Mouse (Mus musculus) midbrain, embryonic 15.5 days (tissue): ENCODE results near the gene Eif3k. TPM values are rescaled to one million over a fixed set of nuclear protein-coding genes. Genes with fewer than 3 reads are reported as not detected.

ENCODE experiments used
- ATAC-seq: fragments of 200-750 bp; cut with Nextera tagmentation; replicated peaks from 2 replicates; pipeline ENCODE4 v1.8.0; 2017; ENCODE audit warnings: moderate TSS enrichment
- H3K27ac ChIP-seq: fragments of 300-500 bp; sonication (generic); 2 replicates; pipeline ENCODE4 v1.5.1; 2015; ENCODE audit warnings: mild to moderate bottlenecking, inconsistent platforms
- H3K27me3 ChIP-seq: fragments of 300-500 bp; sonication (generic); replicated peaks from 2 replicates; pipeline ENCODE4 v1.6.1; 2015; ENCODE audit warnings: inconsistent platforms
- H3K36me3 ChIP-seq: fragments of 300-500 bp; sonication (generic); replicated peaks from 2 replicates; pipeline ENCODE4 v1.6.1; 2015; ENCODE audit warnings: inconsistent platforms
- H3K4me1 ChIP-seq: fragments of 300-500 bp; sonication (generic); 2 replicates; pipeline ENCODE4 v1.6.1; 2015; ENCODE audit warnings: inconsistent platforms
- H3K4me2 ChIP-seq: fragments of 300-500 bp; sonication (generic); 2 replicates; pipeline ENCODE4 v1.6.1; 2015; ENCODE audit warnings: inconsistent platforms, mild to moderate bottlenecking, moderate library complexity
- H3K4me3 ChIP-seq: fragments of 300-500 bp; sonication (generic); 2 replicates; pipeline ENCODE4 v1.5.1; 2015; ENCODE audit warnings: mild to moderate bottlenecking, inconsistent platforms
- H3K9ac ChIP-seq: fragments of 300-500 bp; sonication (generic); 2 replicates; pipeline ENCODE4 v1.6.1; 2015; ENCODE audit warnings: mild to moderate bottlenecking, inconsistent platforms
- H3K9me3 ChIP-seq: fragments of 300-500 bp; sonication (generic); 2 replicates; pipeline ENCODE4 v1.6.1; 2016; ENCODE audit warnings: inconsistent platforms
- WGBS: fragments of 180-500 bp; shearing (Covaris S2); methylation state at CpG from one replicate; pipeline ENCODE4 v1.1.7; 2015; ENCODE audit warnings: mixed read lengths; 5-methylcytosine and 5-hydroxymethylcytosine counted together
- polyA plus RNA-seq: library from polyadenylated mRNA; unstranded; fragments of >200 nt; fragmentation: Nextera tagmentation; extraction: Ambion mirVana; gene quantifications from 2 replicates; pipeline ENCODE4 v1.2.1, GENCODE M21; 2015

Eif3k gene
- polyA plus RNA-seq, 1 experiment from 2014 or later: 269 TPM

DNA sequence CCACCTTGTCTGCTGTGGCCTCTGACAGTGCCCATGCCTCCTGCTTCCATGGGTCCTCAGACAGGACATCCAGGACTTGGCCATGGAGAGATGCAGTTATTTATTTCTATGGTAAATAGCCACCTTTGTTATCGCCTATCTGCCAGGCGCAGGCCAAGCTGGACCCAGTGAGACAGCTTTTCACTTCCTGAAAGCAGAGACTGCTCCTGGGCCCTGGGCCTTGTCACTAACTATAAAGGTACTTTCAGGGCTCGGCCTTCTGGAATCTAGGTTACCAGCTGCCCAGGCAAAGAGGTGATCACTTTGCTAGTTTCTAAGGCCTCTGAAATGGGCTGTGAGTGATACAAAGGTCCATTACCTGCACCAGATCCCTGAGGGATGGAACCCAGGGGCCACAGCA lies 56.9 kb downstream of the Eif3k start:
- Histone ChIP-seq H3K27me3 (no peaks in the 10 kb centered on the region), H3K36me3 (no peaks in the 10 kb centered on the region), H3K9me3 (no peaks in the 10 kb centered on the region), H3K4me3 (no peak overlapping the region), H3K9ac (no peak overlapping the region), H3K4me1 (peaks cover 47% of the 10 kb centered on the region), H3K4me2 (no peak overlapping the region), H3K27ac (0 out of 2 replicates have a peak overlapping the region, but pooled peaks have one; percentile 45)
- ATAC-seq: no peak
- WGBS: 89% methylated on average over 3 of the region's 3 CpGs

DNA sequence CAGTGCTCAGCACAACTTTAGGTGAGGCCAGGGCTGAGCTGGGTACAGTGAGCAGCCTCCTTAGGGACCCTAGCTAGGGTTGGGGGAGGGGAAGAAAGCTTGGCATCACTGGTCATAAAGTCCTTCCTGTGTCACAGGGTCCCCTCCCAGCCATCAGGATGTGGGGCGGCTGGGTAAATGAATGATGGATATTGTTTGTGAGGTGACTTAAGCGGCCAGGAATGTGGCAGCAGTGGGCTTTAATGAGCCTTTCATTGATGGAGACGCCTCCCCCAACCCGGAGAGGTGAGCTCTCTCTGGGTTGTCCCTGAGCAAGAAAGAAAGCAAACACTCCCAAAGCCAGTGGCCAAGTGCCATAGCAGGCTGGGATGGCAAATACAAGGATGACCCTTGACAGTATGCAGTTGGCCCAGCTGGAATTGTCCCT lies 57.8 kb downstream of the Eif3k start:
- Histone ChIP-seq H3K9me3 (no peaks in the 10 kb centered on the region), H3K9ac (no peak overlapping the region), H3K4me1 (peaks cover 56% of the 10 kb centered on the region), H3K27ac (peak overlapping the region; percentile 45), H3K4me2 (no peak overlapping the region), H3K27me3 (no peaks in the 10 kb centered on the region), H3K36me3 (no peaks in the 10 kb centered on the region), H3K4me3 (no peak overlapping the region)
- 24% methylated on average over 4 of the region's 4 CpGs for WGBS
- no peak for ATAC-seq

DNA sequence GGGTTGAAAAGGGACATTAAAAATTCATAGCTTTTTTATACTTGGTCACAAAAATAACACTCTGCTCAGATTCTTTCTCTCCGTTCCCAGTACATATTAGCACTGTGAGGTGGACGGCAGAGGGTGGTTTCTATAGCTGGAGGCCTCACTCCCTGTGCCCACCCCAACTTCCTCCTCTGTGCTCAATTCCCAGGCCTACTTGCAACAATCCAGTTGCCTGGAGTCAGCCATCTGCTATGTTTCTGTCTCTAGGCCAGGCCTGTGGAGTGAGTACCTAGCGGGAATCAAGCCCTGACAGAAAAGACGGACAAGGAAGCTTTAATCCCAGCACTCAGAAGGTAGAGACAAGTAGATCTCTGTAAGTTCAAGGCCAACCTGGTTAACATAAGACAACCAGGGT lies 59.1 kb downstream of the Eif3k start:
- no peak for ATAC-seq
- no peak overlapping the region for H3K4me3 ChIP-seq
- no peaks in the 10 kb centered on the region for H3K9me3 ChIP-seq
- peaks cover 59% of the 10 kb centered on the region for H3K4me1 ChIP-seq
- H3K4me2 ChIP-seq: no peak overlapping the region
- 0 out of 2 replicates have a peak, but pooled peaks cover 6% of the 10 kb centered on the region for H3K36me3 ChIP-seq
- no peak overlapping the region for H3K9ac ChIP-seq
- WGBS: 62% methylated on average over 4 of the region's 4 CpGs
- no peaks in the 10 kb centered on the region for H3K27me3 ChIP-seq
- H3K27ac ChIP-seq: no peak overlapping the region

DNA sequence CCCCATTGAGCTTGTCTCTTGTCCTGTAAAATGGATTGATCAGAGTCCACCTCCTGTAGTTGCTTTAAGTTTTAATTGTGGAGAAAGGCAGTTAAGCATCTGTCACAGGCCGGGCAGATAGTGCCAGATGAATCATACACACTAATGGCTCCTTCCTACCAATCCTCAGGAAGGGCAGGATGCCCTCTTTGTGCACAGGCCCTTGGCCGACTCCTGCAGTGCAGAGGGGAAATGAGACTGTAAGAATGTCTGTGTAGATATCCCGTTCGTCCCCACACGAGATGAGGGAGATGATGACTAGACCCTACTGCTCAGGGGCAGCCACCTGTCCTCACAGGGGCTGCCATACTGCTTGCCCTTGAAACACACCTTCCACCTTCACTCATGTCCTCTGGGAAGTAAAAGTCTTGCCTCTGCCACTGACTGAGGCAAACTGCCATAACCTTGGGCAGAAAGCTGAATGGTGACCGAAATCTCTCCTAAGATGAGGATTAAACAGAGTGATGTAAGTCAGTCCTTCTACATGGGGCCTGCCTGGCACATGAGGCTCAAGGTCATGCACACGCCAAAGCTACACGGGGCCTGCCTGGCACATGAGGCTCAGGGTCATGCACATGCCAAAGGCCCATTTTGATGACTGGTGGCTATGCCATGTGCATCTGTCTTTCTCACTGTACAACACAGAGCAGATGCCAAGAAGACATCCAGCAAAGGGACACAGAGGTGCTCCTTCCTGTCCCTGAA lies 59.8 kb downstream of the Eif3k start:
- H3K27ac ChIP-seq: no peak overlapping the region
- WGBS: 85% methylated on average over 8 of the region's 8 CpGs
- H3K4me3 ChIP-seq: no peak overlapping the region
- no peak overlapping the region for H3K4me2 ChIP-seq
- no peak overlapping the region for H3K9ac ChIP-seq
- H3K4me1 ChIP-seq: peaks cover 59% of the 10 kb centered on the region
- no peak for ATAC-seq
- H3K9me3 ChIP-seq: no peaks in the 10 kb centered on the region
- 0 out of 2 replicates have a peak, but pooled peaks cover 7% of the 10 kb centered on the region for H3K36me3 ChIP-seq
- no peaks in the 10 kb centered on the region for H3K27me3 ChIP-seq

Other genes with a start within 250 kb of the Eif3k start
- gene Mrps12, start 240.0 kb downstream of the Eif3k start, polyA plus RNA-seq: 96.7 and 106 TPM in 2 replicates
- 18.3 and 18.7 TPM in 2 replicates for gene Sars2, start 239.9 kb downstream of the Eif3k start, polyA plus RNA-seq
- 0.36 and 0.50 TPM in 2 replicates for gene Ccer2, start 225.7 kb downstream of the Eif3k start, polyA plus RNA-seq
- gene Sirt2, start 215.1 kb downstream of the Eif3k start, polyA plus RNA-seq: 125 and 129 TPM in 2 replicates
- gene Nfkbib, start 214.4 kb downstream of the Eif3k start, polyA plus RNA-seq: 65.8 and 66.5 TPM in 2 replicates
- 2.4 and 3.3 TPM in 2 replicates for gene Rinl, start 192.9 kb downstream of the Eif3k start, polyA plus RNA-seq
- gene Hnrnpl, start 173.3 kb downstream of the Eif3k start, polyA plus RNA-seq: 175 and 176 TPM in 2 replicates
- gene Ech1, start 156.6 kb downstream of the Eif3k start, polyA plus RNA-seq: 92.7 and 94.7 TPM in 2 replicates
- 5.6 and 8.2 TPM in 2 replicates for gene Lgals4, start 148.0 kb downstream of the Eif3k start, polyA plus RNA-seq
- gene Lgals7, start 118.0 kb downstream of the Eif3k start, polyA plus RNA-seq: 7.8 and 9.2 TPM in 2 replicates
- 0.33 and 0.52 TPM in 2 replicates for gene Capn12, start 100.4 kb downstream of the Eif3k start, polyA plus RNA-seq
- 140 and 143 TPM in 2 replicates for gene Actn4, start 19.5 kb downstream of the Eif3k start, polyA plus RNA-seq
- gene Map4k1, start 186 bp upstream of the Eif3k start, polyA plus RNA-seq: 8.5 and 11.4 TPM in 2 replicates
- gene Ryr1, start 143.3 kb upstream of the Eif3k start, polyA plus RNA-seq: 11.8 and 12.4 TPM in 2 replicates
- 0.90 and 0.95 TPM in 2 replicates for gene Rasgrp4, start 153.0 kb upstream of the Eif3k start, polyA plus RNA-seq
- 21.8 and 27.9 TPM in 2 replicates for gene Fam98c, start 174.4 kb upstream of the Eif3k start, polyA plus RNA-seq
- 0.37 and 1.1 TPM in 2 replicates for gene Ggn, start 188.3 kb upstream of the Eif3k start, polyA plus RNA-seq
- 11.3 and 11.5 TPM in 2 replicates for gene Spred3, start 188.5 kb upstream of the Eif3k start, polyA plus RNA-seq
- gene Psmd8, start 198.8 kb upstream of the Eif3k start, polyA plus RNA-seq: 282 and 290 TPM in 2 replicates
- 4.2 and 5.3 TPM in 2 replicates for gene Catsperg1, start 232.2 kb upstream of the Eif3k start, polyA plus RNA-seq